In the genomic region with DNA sequence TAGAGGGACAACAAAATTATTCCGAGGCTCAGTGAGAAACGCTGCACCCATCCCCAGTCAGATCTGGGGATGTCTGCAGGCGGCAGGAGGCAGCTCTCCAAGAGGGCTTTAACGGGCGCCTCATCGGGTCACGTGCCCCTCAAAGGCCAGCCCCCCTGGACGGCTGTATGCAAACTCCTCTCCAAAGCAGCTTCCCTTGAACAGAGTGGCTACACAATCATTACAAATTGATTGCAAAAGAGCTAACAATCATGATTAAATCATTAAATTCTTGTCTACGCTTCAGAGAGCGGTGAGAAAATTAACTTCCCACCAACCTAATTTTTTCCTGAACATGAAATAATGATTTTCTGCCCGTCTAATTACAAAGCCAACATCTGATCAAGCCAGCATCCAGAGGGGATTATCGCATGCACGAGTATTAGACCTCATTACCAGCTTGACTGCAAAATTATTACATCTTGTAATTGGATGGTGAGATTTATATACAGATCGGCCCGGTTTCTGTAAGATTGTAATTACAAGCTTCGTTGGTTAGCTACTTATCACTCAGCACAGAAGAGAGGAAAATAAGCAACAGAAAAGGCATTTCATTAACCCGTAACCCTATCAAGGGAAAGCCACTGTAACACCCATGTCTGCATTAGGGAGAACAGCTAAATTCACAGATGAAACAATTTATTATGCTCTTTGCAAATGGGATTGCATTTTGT, we compare ENCODE assay signal across 12 mouse cellular contexts.
A peak's percentile ranks its signal among the peaks of the same experiment; 100 is the strongest.
DNase-seq lines count a peak whose midpoint lies in the region; ATAC-seq and TF ChIP-seq lines count a peak whose summit lies in the region.
"Had no signal": no experiment of that assay in that cellular context is flagged by ENCODE, and none has a peak within 500 bp of the region (broad histone marks: within the 10 kb centered on the region; RNA-seq: fewer than 3 reads in every experiment).

No protein-coding gene starts in this region.

- H3K4me3 ChIP-seq in hindbrain, embryonic 11.5 days (ENCODE audit: low read depth, low read length) = no peak overlapping the region
- no peak overlapping the region for H3K4me3 ChIP-seq in hindbrain, embryonic 10.5 days
- H3K4me3 ChIP-seq in forebrain, embryonic 16.5 days (replicated peaks; ENCODE audit: low read length) = peak overlapping the region; percentile 8; the same call in 1 of the 2 replicates
- no peak overlapping the region for H3K4me3 ChIP-seq in midbrain, embryonic 13.5 days (replicated peaks)
- H3K4me3 ChIP-seq in liver, embryonic 11.5 days (ENCODE audit: low read depth, low read length) = no peak overlapping the region
- H3K4me3 ChIP-seq: embryonic facial prominence, embryonic 15.5 days; intestine, embryonic 15.5 days; limb, embryonic 12.5 days had no signal

- 42% methylated on average over 17 of the region's 17 CpGs for WGBS in hindbrain, embryonic 11.5 days
- 46% methylated on average over 17 of the region's 17 CpGs for WGBS in hindbrain, embryonic 10.5 days
- WGBS in forebrain, embryonic 16.5 days = 5% methylated on average over 17 of the region's 17 CpGs
- WGBS in midbrain, embryonic 13.5 days = 18% methylated on average over 17 of the region's 17 CpGs
- WGBS in liver, embryonic 11.5 days = 58% methylated on average over 17 of the region's 17 CpGs

- H3K9me3 ChIP-seq in hindbrain, embryonic 11.5 days (ENCODE audit: control insufficient read depth, low read length) = no peaks in the 10 kb centered on the region
- H3K9me3 ChIP-seq in hindbrain, embryonic 10.5 days = no peaks in the 10 kb centered on the region
- no peaks in the 10 kb centered on the region for H3K9me3 ChIP-seq in forebrain, embryonic 16.5 days (ENCODE audit: control insufficient read depth, low read length)
- H3K9me3 ChIP-seq in midbrain, embryonic 13.5 days = no peaks in the 10 kb centered on the region
- H3K9me3 ChIP-seq in liver, embryonic 11.5 days (ENCODE audit: control insufficient read depth, low read length) = no peaks in the 10 kb centered on the region
- H3K9me3 ChIP-seq: embryonic facial prominence, embryonic 15.5 days; intestine, embryonic 15.5 days; limb, embryonic 12.5 days had no signal

- DNase-seq in hindbrain, embryonic 11.5 days (ENCODE audit: low spot score) = peak; percentile 45
- DNase-seq in hindbrain, embryonic 10.5 days (ENCODE audit: low spot score) = no peak
- DNase-seq in brain, embryonic 14.5 days (ENCODE audit: low read depth) = peak; percentile 86
- DNase-seq in liver, embryonic 11.5 days (ENCODE audit: low spot score) = no peak
- no peak for DNase-seq in spleen, postnatal 36 days (ENCODE audit: low spot score in 2 of 2)
- no peak for DNase-seq in left cerebral cortex, adult 9 months (ENCODE audit: low spot score in 2 of 2)
- DNase-seq: heart, adult 18-20 months had no signal

- no peak overlapping the region for H3K4me2 ChIP-seq in hindbrain, embryonic 11.5 days (replicated peaks; ENCODE audit: low read depth, low read length)
- H3K4me2 ChIP-seq in forebrain, embryonic 16.5 days (ENCODE audit: low read length) = peak overlapping the region; percentile 45
- peak overlapping the region; percentile 5; the same call in 1 of the 2 replicates for H3K4me2 ChIP-seq in midbrain, embryonic 13.5 days (replicated peaks)
- no peak overlapping the region for H3K4me2 ChIP-seq in liver, embryonic 11.5 days
- H3K4me2 ChIP-seq: embryonic facial prominence, embryonic 15.5 days; intestine, embryonic 15.5 days; limb, embryonic 12.5 days had no signal

- TF ChIP-seq CTCF in brain, embryonic 14.5 days (IDR thresholded peaks at IDR 0.05; ENCODE audit: borderline replicate concordance, extremely low read depth, insufficient read depth, insufficient read length) = no peak

- no peaks in the 10 kb centered on the region for H3K36me3 ChIP-seq in hindbrain, embryonic 11.5 days (ENCODE audit: control insufficient read depth, insufficient read depth, low read length)
- no peaks in the 10 kb centered on the region for H3K36me3 ChIP-seq in hindbrain, embryonic 10.5 days
- no peaks in the 10 kb centered on the region for H3K36me3 ChIP-seq in forebrain, embryonic 16.5 days (ENCODE audit: control insufficient read depth, insufficient read depth)
- H3K36me3 ChIP-seq in midbrain, embryonic 13.5 days = no peaks in the 10 kb centered on the region
- no peaks in the 10 kb centered on the region for H3K36me3 ChIP-seq in liver, embryonic 11.5 days (ENCODE audit: control insufficient read depth, insufficient read depth, low read length)
- H3K36me3 ChIP-seq: embryonic facial prominence, embryonic 15.5 days; intestine, embryonic 15.5 days; limb, embryonic 12.5 days had no signal

- H3K4me1 ChIP-seq in hindbrain, embryonic 11.5 days (replicated peaks; ENCODE audit: control insufficient read depth, insufficient read depth, low read length) = no peaks in the 10 kb centered on the region
- peaks cover 7% of the 10 kb centered on the region for H3K4me1 ChIP-seq in hindbrain, embryonic 10.5 days (replicated peaks)
- peaks cover 14% of the 10 kb centered on the region for H3K4me1 ChIP-seq in forebrain, embryonic 16.5 days (replicated peaks; ENCODE audit: control insufficient read depth, insufficient read depth, low read length)
- peaks cover 16% of the 10 kb centered on the region for H3K4me1 ChIP-seq in midbrain, embryonic 13.5 days (replicated peaks)
- no peaks in the 10 kb centered on the region for H3K4me1 ChIP-seq in liver, embryonic 11.5 days (replicated peaks; ENCODE audit: control insufficient read depth, insufficient read depth, low read length)
- H3K4me1 ChIP-seq: intestine, embryonic 15.5 days had no signal

- H3K9ac ChIP-seq in hindbrain, embryonic 11.5 days (ENCODE audit: low read depth, low read length) = no peak overlapping the region
- no peak overlapping the region for H3K9ac ChIP-seq in forebrain, embryonic 16.5 days (replicated peaks; ENCODE audit: low read depth, low read length)
- H3K9ac ChIP-seq in midbrain, embryonic 13.5 days (replicated peaks) = no peak overlapping the region
- no peak overlapping the region for H3K9ac ChIP-seq in liver, embryonic 11.5 days (ENCODE audit: low read depth, low read length)
- H3K9ac ChIP-seq: embryonic facial prominence, embryonic 15.5 days; intestine, embryonic 15.5 days; limb, embryonic 12.5 days had no signal

- peak; percentile 84 for ATAC-seq in hindbrain, embryonic 11.5 days (ENCODE audit: low FRiP score)
- peak; percentile 87 for ATAC-seq in forebrain, embryonic 16.5 days
- ATAC-seq in midbrain, embryonic 13.5 days = peak; percentile 95
- ATAC-seq in liver, embryonic 11.5 days (replicated peaks; ENCODE audit: low FRiP score) = no peak
- ATAC-seq: intestine, embryonic 15.5 days had no signal

- H3K27ac ChIP-seq in hindbrain, embryonic 11.5 days (ENCODE audit: low read depth, low read length) = no peak overlapping the region
- no peak overlapping the region for H3K27ac ChIP-seq in hindbrain, embryonic 10.5 days
- no peak overlapping the region for H3K27ac ChIP-seq in forebrain, embryonic 16.5 days (ENCODE audit: low read length)
- H3K27ac ChIP-seq in midbrain, embryonic 13.5 days = peak overlapping the region; percentile 20; the same call in 1 of the 2 replicates
- H3K27ac ChIP-seq in liver, embryonic 11.5 days (ENCODE audit: low read depth, low read length) = no peak overlapping the region
- H3K27ac ChIP-seq: embryonic facial prominence, embryonic 15.5 days; intestine, embryonic 15.5 days; limb, embryonic 12.5 days had no signal

- no peaks in the 10 kb centered on the region for H3K27me3 ChIP-seq in hindbrain, embryonic 11.5 days (ENCODE audit: control insufficient read depth, insufficient read depth, low read length)
- H3K27me3 ChIP-seq in hindbrain, embryonic 10.5 days (ENCODE audit: insufficient read depth, poor library complexity, severe bottlenecking) = peaks cover 11% of the 10 kb centered on the region
- H3K27me3 ChIP-seq in forebrain, embryonic 16.5 days (replicated peaks; ENCODE audit: control insufficient read depth, insufficient read depth, low read length) = peaks cover 4% of the 10 kb centered on the region
- peaks cover 12% of the 10 kb centered on the region for H3K27me3 ChIP-seq in midbrain, embryonic 13.5 days
- H3K27me3 ChIP-seq in liver, embryonic 11.5 days (replicated peaks; ENCODE audit: control insufficient read depth, insufficient read depth, low read length) = no peaks in the 10 kb centered on the region
- H3K27me3 ChIP-seq: embryonic facial prominence, embryonic 15.5 days; intestine, embryonic 15.5 days had no signal

- TF ChIP-seq POLR2A in brain, embryonic 14.5 days (IDR thresholded peaks at IDR 0.05; ENCODE audit: borderline replicate concordance, extremely low read depth, insufficient read depth, insufficient read length, poor library complexity, severe bottlenecking) = no peak

Comparison
In these comparisons a context has a peak if more than half of its experiments do, and no peak if none do; other contexts are left out.
1. DNase-seq: peak in hindbrain, embryonic 11.5 days (single experiment) and brain, embryonic 14.5 days (single experiment); none in hindbrain, embryonic 10.5 days (single experiment), liver, embryonic 11.5 days (single experiment), spleen, postnatal 36 days (0 of 2) and left cerebral cortex, adult 9 months (0 of 2).
2. H3K4me2 ChIP-seq: peak in forebrain, embryonic 16.5 days (single experiment) and midbrain, embryonic 13.5 days (single experiment); none in hindbrain, embryonic 11.5 days (single experiment) and liver, embryonic 11.5 days (single experiment).